Comparison of ENCODE assay signal across 11 mouse cellular contexts in the genomic region with DNA sequence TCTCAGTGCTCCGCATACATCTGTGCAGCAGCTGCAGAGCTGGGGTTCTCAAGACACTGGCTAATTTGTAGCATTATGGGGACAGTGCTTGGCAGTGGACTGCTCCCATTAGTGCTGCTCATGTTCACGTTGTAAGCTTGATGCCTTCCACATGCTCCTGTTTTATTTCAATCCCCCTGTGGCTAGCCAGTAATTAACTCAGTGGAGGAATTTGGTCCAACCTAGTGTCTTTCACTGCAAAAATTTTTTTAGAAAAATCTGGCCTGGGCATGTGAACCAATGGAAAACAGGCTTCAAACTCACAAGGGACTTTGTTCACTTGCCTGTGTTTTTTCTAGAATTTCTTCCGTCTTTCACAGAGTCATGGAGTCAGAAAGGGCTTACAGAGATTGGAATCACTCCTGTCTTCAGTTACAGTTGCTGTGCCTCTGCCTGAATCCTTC.
A peak's percentile ranks its signal among the peaks of the same experiment; 100 is the strongest.
DNase-seq lines count a peak whose midpoint lies in the region; ATAC-seq lines count a peak whose summit lies in the region.
"Had no signal": no experiment of that assay in that cellular context is flagged by ENCODE, and none has a peak within 500 bp of the region (broad histone marks: within the 10 kb centered on the region; RNA-seq: fewer than 3 reads in every experiment).

No protein-coding gene starts in this region.

- H3K9me3 ChIP-seq in midbrain, embryonic 10.5 days (replicated peaks) = no peaks in the 10 kb centered on the region
- H3K9me3 ChIP-seq in midbrain, embryonic 16.5 days (replicated peaks; ENCODE audit: control insufficient read depth, low read length, poor library complexity, severe bottlenecking) = no peaks in the 10 kb centered on the region
- H3K9me3 ChIP-seq in embryonic facial prominence, embryonic 14.5 days (ENCODE audit: control insufficient read depth, low read length) = no peaks in the 10 kb centered on the region
- no peaks in the 10 kb centered on the region for H3K9me3 ChIP-seq in neural tube, embryonic 14.5 days (ENCODE audit: control insufficient read depth, low read length)
- no peaks in the 10 kb centered on the region for H3K9me3 ChIP-seq in liver, embryonic 11.5 days (ENCODE audit: control insufficient read depth, low read length)
- H3K9me3 ChIP-seq: hindbrain, embryonic 12.5 days had no signal

- no peaks in the 10 kb centered on the region for H3K4me1 ChIP-seq in midbrain, embryonic 10.5 days
- H3K4me1 ChIP-seq in midbrain, embryonic 16.5 days (ENCODE audit: control insufficient read depth, insufficient read depth, low read length) = no peaks in the 10 kb centered on the region
- peaks cover 15% of the 10 kb centered on the region; the same call in 1 of the 2 replicates for H3K4me1 ChIP-seq in embryonic facial prominence, embryonic 14.5 days (ENCODE audit: control insufficient read depth, insufficient read depth, low read length)
- H3K4me1 ChIP-seq in neural tube, embryonic 14.5 days (ENCODE audit: control insufficient read depth, insufficient read depth, low read length) = no peaks in the 10 kb centered on the region
- no peaks in the 10 kb centered on the region for H3K4me1 ChIP-seq in liver, embryonic 11.5 days (replicated peaks; ENCODE audit: control insufficient read depth, insufficient read depth, low read length)
- H3K4me1 ChIP-seq: hindbrain, embryonic 12.5 days had no signal

- no peaks in the 10 kb centered on the region for H3K36me3 ChIP-seq in midbrain, embryonic 10.5 days
- no peaks in the 10 kb centered on the region for H3K36me3 ChIP-seq in midbrain, embryonic 16.5 days (ENCODE audit: control insufficient read depth, insufficient read depth, low read length)
- H3K36me3 ChIP-seq in embryonic facial prominence, embryonic 14.5 days (ENCODE audit: control insufficient read depth, insufficient read depth, low read length) = no peaks in the 10 kb centered on the region
- H3K36me3 ChIP-seq in neural tube, embryonic 14.5 days (ENCODE audit: control insufficient read depth, insufficient read depth, low read length) = no peaks in the 10 kb centered on the region
- no peaks in the 10 kb centered on the region for H3K36me3 ChIP-seq in liver, embryonic 11.5 days (ENCODE audit: control insufficient read depth, insufficient read depth, low read length)
- H3K36me3 ChIP-seq: hindbrain, embryonic 12.5 days had no signal

- intact Hi-C loops in heart, postnatal 36 days (cut with DNase I) = no loop called here

- H3K4me2 ChIP-seq in midbrain, embryonic 16.5 days (ENCODE audit: low read length) = no peak overlapping the region
- no peak overlapping the region for H3K4me2 ChIP-seq in embryonic facial prominence, embryonic 14.5 days (ENCODE audit: low read depth, low read length)
- no peak overlapping the region for H3K4me2 ChIP-seq in neural tube, embryonic 14.5 days (ENCODE audit: low read depth, low read length)
- H3K4me2 ChIP-seq in liver, embryonic 11.5 days = no peak overlapping the region
- H3K4me2 ChIP-seq: hindbrain, embryonic 12.5 days had no signal

- no peak for ATAC-seq in midbrain, embryonic 16.5 days
- ATAC-seq in embryonic facial prominence, embryonic 14.5 days (ENCODE audit: low read depth) = peak; percentile 97
- ATAC-seq in neural tube, embryonic 14.5 days (ENCODE audit: low read depth) = peak; percentile 38; the same call in 1 of the 2 replicates
- ATAC-seq in liver, embryonic 11.5 days (replicated peaks; ENCODE audit: low FRiP score) = no peak
- ATAC-seq in megakaryocyte-erythroid progenitor cell, adult 5-6 weeks (replicated peaks; ENCODE audit: low FRiP score, low TSS enrichment, poor library complexity, severe bottlenecking) = no peak

- 76% methylated on average over 3 of the region's 3 CpGs for WGBS in midbrain, embryonic 10.5 days
- 75% methylated on average over 3 of the region's 3 CpGs for WGBS in midbrain, embryonic 16.5 days
- WGBS in embryonic facial prominence, embryonic 14.5 days = 18% methylated on average over 3 of the region's 3 CpGs
- 65% methylated on average over 3 of the region's 3 CpGs for WGBS in neural tube, embryonic 14.5 days
- 73% methylated on average over 3 of the region's 3 CpGs for WGBS in liver, embryonic 11.5 days

- H3K27me3 ChIP-seq in midbrain, embryonic 10.5 days (ENCODE audit: low read depth, poor library complexity, severe bottlenecking) = no peaks in the 10 kb centered on the region
- H3K27me3 ChIP-seq in midbrain, embryonic 16.5 days (ENCODE audit: control insufficient read depth, insufficient read depth, low read depth, low read length) = no peaks in the 10 kb centered on the region
- H3K27me3 ChIP-seq in embryonic facial prominence, embryonic 14.5 days (replicated peaks; ENCODE audit: control insufficient read depth, insufficient read depth, low read length) = no peaks in the 10 kb centered on the region
- H3K27me3 ChIP-seq in neural tube, embryonic 14.5 days (ENCODE audit: control insufficient read depth, insufficient read depth, low read length) = no peaks in the 10 kb centered on the region
- no peaks in the 10 kb centered on the region for H3K27me3 ChIP-seq in liver, embryonic 11.5 days (replicated peaks; ENCODE audit: control insufficient read depth, insufficient read depth, low read length)
- H3K27me3 ChIP-seq: hindbrain, embryonic 12.5 days had no signal

- no peak overlapping the region for H3K9ac ChIP-seq in midbrain, embryonic 16.5 days (ENCODE audit: low read depth, low read length)
- no peak overlapping the region for H3K9ac ChIP-seq in embryonic facial prominence, embryonic 14.5 days (ENCODE audit: low read depth, low read length)
- no peak overlapping the region for H3K9ac ChIP-seq in neural tube, embryonic 14.5 days (replicated peaks; ENCODE audit: low read depth, low read length)
- no peak overlapping the region for H3K9ac ChIP-seq in liver, embryonic 11.5 days (ENCODE audit: low read depth, low read length)
- H3K9ac ChIP-seq: hindbrain, embryonic 12.5 days had no signal

- H3K27ac ChIP-seq in midbrain, embryonic 10.5 days (replicated peaks) = no peak overlapping the region
- no peak overlapping the region for H3K27ac ChIP-seq in midbrain, embryonic 16.5 days (ENCODE audit: low read length)
- peak overlapping the region; percentile 84 for H3K27ac ChIP-seq in embryonic facial prominence, embryonic 14.5 days (replicated peaks; ENCODE audit: low read depth, low read length)
- no peak overlapping the region for H3K27ac ChIP-seq in neural tube, embryonic 14.5 days (ENCODE audit: low read depth, low read length)
- no peak overlapping the region for H3K27ac ChIP-seq in liver, embryonic 11.5 days (ENCODE audit: low read depth, low read length)
- H3K27ac ChIP-seq: hindbrain, embryonic 12.5 days had no signal

- no peak overlapping the region for H3K4me3 ChIP-seq in midbrain, embryonic 10.5 days
- no peak overlapping the region for H3K4me3 ChIP-seq in midbrain, embryonic 16.5 days (ENCODE audit: low read depth, low read length)
- no peak overlapping the region for H3K4me3 ChIP-seq in embryonic facial prominence, embryonic 14.5 days (ENCODE audit: low read depth, low read length)
- no peak overlapping the region for H3K4me3 ChIP-seq in neural tube, embryonic 14.5 days (ENCODE audit: low read depth, low read length)
- H3K4me3 ChIP-seq in liver, embryonic 11.5 days (ENCODE audit: low read depth, low read length) = no peak overlapping the region
- H3K4me3 ChIP-seq: hindbrain, embryonic 12.5 days had no signal

- peak; percentile 18 for DNase-seq in midbrain, embryonic 10.5 days (ENCODE audit: low spot score)
- DNase-seq in embryonic facial prominence, embryonic 14.5 days (ENCODE audit: low spot score) = peak; percentile 95
- DNase-seq in heart, postnatal 36 days = peak; percentile 23 to 44
- DNase-seq in liver, embryonic 11.5 days (ENCODE audit: low spot score) = no peak
- DNase-seq in cerebellum, adult 9-10 months = no peak
- DNase-seq: adrenal gland, postnatal 10 days; liver had no signal

Comparison
In these comparisons a context has a peak if more than half of its experiments do, and no peak if none do; other contexts are left out.
1. DNase-seq: peak in midbrain, embryonic 10.5 days (single experiment), embryonic facial prominence, embryonic 14.5 days (single experiment) and heart, postnatal 36 days (2 of 2); none in liver, embryonic 11.5 days (single experiment) and cerebellum, adult 9-10 months (single experiment).
2. ATAC-seq: peak in embryonic facial prominence, embryonic 14.5 days (single experiment) and neural tube, embryonic 14.5 days (single experiment); none in midbrain, embryonic 16.5 days (single experiment), liver, embryonic 11.5 days (single experiment) and megakaryocyte-erythroid progenitor cell, adult 5-6 weeks (single experiment).